Mouse (Mus musculus): ENCODE measurements at regions not wholly inside any gene's neighbourhood (a gene's known extent, or its start where the extent isn't known, plus 50 kb on each side); places are given as distances from the start of the nearest gene placed in this dataset.

- no peak for ATAC-seq (ENCODE audit: insufficient read depth)
- 70% methylated on average over 6 of the region's 6 CpGs for WGBS (ENCODE audit: insufficient replicate concordance)
- no peaks in the 10 kb centered on the region for H3K4me1 ChIP-seq (replicated peaks; ENCODE audit: control insufficient read depth in 2 of 2, insufficient read depth in 2 of 2, low read length in 1 of 2)
Observed at GRCm38 (mm10) chr7:129937715-129938114, 346.1 kb downstream of the Wdr11 start.

GRCm38 (mm10) chr7:129938141-129938540 is 346.5 kb downstream of the Wdr11 start:
- WGBS (ENCODE audit: insufficient replicate concordance) = 64% methylated on average over 10 of the region's 10 CpGs
- Histone ChIP-seq H3K4me2 (ENCODE audit: low read depth) (no peak overlapping the region), H3K9me3 (ENCODE audit: control insufficient read depth, low read length) (no peaks in the 10 kb centered on the region), H3K4me3 (ENCODE audit: insufficient read depth in 1 of 2, low read depth in 2 of 2, low read length in 2 of 2) (no peak overlapping the region), H3K27me3 (ENCODE audit: control insufficient read depth, insufficient read depth, low read length) (no peaks in the 10 kb centered on the region), H3K9ac (replicated peaks) (no peak overlapping the region), H3K27ac (no peak overlapping the region), H3K36me3 (replicated peaks; ENCODE audit: control insufficient read depth, insufficient read depth, low read depth) (no peaks in the 10 kb centered on the region), H3K4me1 (replicated peaks; ENCODE audit: control insufficient read depth in 2 of 2, insufficient read depth in 2 of 2, low read length in 1 of 2) (no peaks in the 10 kb centered on the region)
- ATAC-seq (ENCODE audit: insufficient read depth) (no peak), DNase-seq (ENCODE audit: low read depth in 3 of 3, low spot score in 3 of 3) (no peak)
- TF ChIP-seq EP300 (IDR thresholded peaks at IDR 0.05; ENCODE audit: low read depth) (no peak), CTCF (IDR thresholded peaks at IDR 0.05; ENCODE audit: low read depth) (no peak)

More at GRCm38 (mm10) chr7:129937715-129938114, 346.1 kb downstream of the Wdr11 start:
- H3K4me2 ChIP-seq (ENCODE audit: low read depth) = no peak overlapping the region
- no peak for DNase-seq (ENCODE audit: low read depth in 3 of 3, low spot score in 3 of 3)
- H3K9ac ChIP-seq (replicated peaks) = no peak overlapping the region
- TF ChIP-seq CTCF (IDR thresholded peaks at IDR 0.05; ENCODE audit: low read depth) (no peak), EP300 (IDR thresholded peaks at IDR 0.05; ENCODE audit: low read depth) (no peak)
- H3K27ac ChIP-seq = no peak overlapping the region
- H3K4me3 ChIP-seq (ENCODE audit: insufficient read depth in 1 of 2, low read depth in 2 of 2, low read length in 2 of 2) = no peak overlapping the region
- no peaks in the 10 kb centered on the region for H3K36me3 ChIP-seq (replicated peaks; ENCODE audit: control insufficient read depth, insufficient read depth, low read depth)
- H3K27me3 ChIP-seq (ENCODE audit: control insufficient read depth, insufficient read depth, low read length) = no peaks in the 10 kb centered on the region
- H3K9me3 ChIP-seq (ENCODE audit: control insufficient read depth, low read length) = no peaks in the 10 kb centered on the region

- H3K36me3 ChIP-seq (replicated peaks; ENCODE audit: control insufficient read depth, insufficient read depth, low read depth) = no peaks in the 10 kb centered on the region
- H3K9ac ChIP-seq (replicated peaks) = no peak overlapping the region
- H3K27me3 ChIP-seq (ENCODE audit: control insufficient read depth, insufficient read depth, low read length) = no peaks in the 10 kb centered on the region
- H3K27ac ChIP-seq = no peak overlapping the region
- TF ChIP-seq EP300 (IDR thresholded peaks at IDR 0.05; ENCODE audit: low read depth) (no peak), CTCF (IDR thresholded peaks at IDR 0.05; ENCODE audit: low read depth) (no peak)
- H3K9me3 ChIP-seq (ENCODE audit: control insufficient read depth, low read length) = no peaks in the 10 kb centered on the region
- H3K4me2 ChIP-seq (ENCODE audit: low read depth) = no peak overlapping the region
- DNase-seq (ENCODE audit: low read depth in 3 of 3, low spot score in 3 of 3) (no peak), ATAC-seq (ENCODE audit: insufficient read depth) (no peak)
- H3K4me1 ChIP-seq (replicated peaks; ENCODE audit: control insufficient read depth in 2 of 2, insufficient read depth in 2 of 2, low read length in 1 of 2) = no peaks in the 10 kb centered on the region
- H3K4me3 ChIP-seq (ENCODE audit: insufficient read depth in 1 of 2, low read depth in 2 of 2, low read length in 2 of 2) = no peak overlapping the region
- 60% methylated on average over 5 of the region's 5 CpGs for WGBS (ENCODE audit: insufficient replicate concordance)
Observed at GRCm38 (mm10) chr7:129939266-129939665, 347.6 kb downstream of the Wdr11 start.

GRCm38 (mm10) chr7:129941311-129942029 is 349.8 kb downstream of the Wdr11 start:
- H3K9me3 ChIP-seq (ENCODE audit: control insufficient read depth, low read length) = no peaks in the 10 kb centered on the region

GRCm38 (mm10) chr7:129948613-129949110 is 357.0 kb downstream of the Wdr11 start:
- DNase-seq (ENCODE audit: low read depth in 3 of 3, low spot score in 3 of 3) (no peak), ATAC-seq (ENCODE audit: insufficient read depth) (no peak)
- H3K4me2 ChIP-seq (ENCODE audit: low read depth) = no peak overlapping the region
- H3K36me3 ChIP-seq (replicated peaks; ENCODE audit: control insufficient read depth, insufficient read depth, low read depth) = no peaks in the 10 kb centered on the region
- no peak overlapping the region for H3K9ac ChIP-seq (replicated peaks)
- no peak overlapping the region for H3K4me3 ChIP-seq (ENCODE audit: insufficient read depth in 1 of 2, low read depth in 2 of 2, low read length in 2 of 2)
- H3K4me1 ChIP-seq (replicated peaks; ENCODE audit: control insufficient read depth in 2 of 2, insufficient read depth in 2 of 2, low read length in 1 of 2) = no peaks in the 10 kb centered on the region
- no peaks in the 10 kb centered on the region for H3K27me3 ChIP-seq (ENCODE audit: control insufficient read depth, insufficient read depth, low read length)
- no peaks in the 10 kb centered on the region for H3K9me3 ChIP-seq (ENCODE audit: control insufficient read depth, low read length)
- no peak overlapping the region for H3K27ac ChIP-seq
- 54% methylated on average over 8 of the region's 8 CpGs for WGBS (ENCODE audit: insufficient replicate concordance)
- TF ChIP-seq CTCF (IDR thresholded peaks at IDR 0.05; ENCODE audit: low read depth) (peak; percentile 21; the same call in 1 of the 2 replicates), EP300 (IDR thresholded peaks at IDR 0.05; ENCODE audit: low read depth) (no peak)

More at GRCm38 (mm10) chr7:129941311-129942029, 349.8 kb downstream of the Wdr11 start:
- no peak for DNase-seq (ENCODE audit: low read depth in 3 of 3, low spot score in 3 of 3)
- no peaks in the 10 kb centered on the region for H3K27me3 ChIP-seq (ENCODE audit: control insufficient read depth, insufficient read depth, low read length)
- H3K4me3 ChIP-seq (ENCODE audit: insufficient read depth in 1 of 2, low read depth in 2 of 2, low read length in 2 of 2) = no peak overlapping the region
- no peaks in the 10 kb centered on the region for H3K4me1 ChIP-seq (replicated peaks; ENCODE audit: control insufficient read depth in 2 of 2, insufficient read depth in 2 of 2, low read length in 1 of 2)
- ATAC-seq (ENCODE audit: insufficient read depth) = no peak
- H3K27ac ChIP-seq = no peak overlapping the region
- no peak overlapping the region for H3K4me2 ChIP-seq (ENCODE audit: low read depth)
- no peaks in the 10 kb centered on the region for H3K36me3 ChIP-seq (replicated peaks; ENCODE audit: control insufficient read depth, insufficient read depth, low read depth)
- 62% methylated on average over 9 of the region's 9 CpGs for WGBS (ENCODE audit: insufficient replicate concordance)
- TF ChIP-seq EP300 (IDR thresholded peaks at IDR 0.05; ENCODE audit: low read depth) = no peak
- TF ChIP-seq CTCF (IDR thresholded peaks at IDR 0.05; ENCODE audit: low read depth) = no peak
- H3K9ac ChIP-seq (replicated peaks) = no peak overlapping the region
